Mouse (Mus musculus) limb, embryonic 13.5 days (tissue): ENCODE measurements around the gene Vmn1r126. TPM values are rescaled to one million over a fixed set of nuclear protein-coding genes. Genes with fewer than 3 reads are reported as not detected.
"Not testable (repeated sequence)": the region's sequence is repeated elsewhere in the genome, so short reads cannot be mapped to it uniquely, and the experiment has no call there.

Source experiments
- ATAC-seq: fragments of 200-750 bp; cut with Nextera tagmentation; 2 replicates; pipeline ENCODE4 v1.8.0; 2017; ENCODE audit warnings: low read depth, moderate number of reproducible peaks, moderate TSS enrichment; ENCODE audit not compliant: low FRiP score
- H3K27ac ChIP-seq: fragments of 300-500 bp; sonication (generic); 2 replicates; pipeline ENCODE4 v1.5.1; 2015; ENCODE audit warnings: inconsistent platforms, mild to moderate bottlenecking, moderate library complexity
- H3K27me3 ChIP-seq: fragments of 300-500 bp; sonication (generic); 2 replicates; pipeline ENCODE4 v1.6.1; 2015; ENCODE audit warnings: mild to moderate bottlenecking, inconsistent platforms
- H3K36me3 ChIP-seq: fragments of 300-500 bp; sonication (generic); 2 replicates; pipeline ENCODE4 v1.6.1; 2015; ENCODE audit warnings: inconsistent platforms, mild to moderate bottlenecking, moderate library complexity
- H3K4me1 ChIP-seq: fragments of 300-500 bp; sonication (generic); 2 replicates; pipeline ENCODE4 v1.6.1; 2015; ENCODE audit warnings: inconsistent platforms
- H3K4me2 ChIP-seq: fragments of 300-500 bp; sonication (generic); replicated peaks from 2 replicates; pipeline ENCODE4 v1.6.1; 2015; ENCODE audit warnings: inconsistent platforms, mild to moderate bottlenecking, moderate library complexity
- H3K4me3 ChIP-seq: fragments of 300-500 bp; sonication (generic); 2 replicates; pipeline ENCODE4 v1.5.1; 2015; ENCODE audit warnings: moderate library complexity, mild to moderate bottlenecking, inconsistent platforms
- H3K9ac ChIP-seq: fragments of 300-500 bp; sonication (generic); 2 replicates; pipeline ENCODE4 v1.6.1; 2015; ENCODE audit warnings: mild to moderate bottlenecking, inconsistent platforms
- H3K9me3 ChIP-seq: fragments of 300-500 bp; sonication (generic); 2 replicates; pipeline ENCODE4 v1.6.1; 2016; ENCODE audit warnings: inconsistent platforms
- WGBS: fragments of 180-500 bp; shearing (Covaris S2); methylation state at CpG from one replicate; pipeline ENCODE4 v1.1.7; 2015; 5-methylcytosine and 5-hydroxymethylcytosine counted together
- polyA plus RNA-seq: library from polyadenylated mRNA; unstranded; fragments of >200 nt; fragmentation: Nextera tagmentation; extraction: Ambion mirVana; gene quantifications from 2 replicates; pipeline ENCODE4 v1.2.1, GENCODE M21; 2015

Gene Vmn1r126
- not detected in 2 replicates for polyA plus RNA-seq

DNA sequence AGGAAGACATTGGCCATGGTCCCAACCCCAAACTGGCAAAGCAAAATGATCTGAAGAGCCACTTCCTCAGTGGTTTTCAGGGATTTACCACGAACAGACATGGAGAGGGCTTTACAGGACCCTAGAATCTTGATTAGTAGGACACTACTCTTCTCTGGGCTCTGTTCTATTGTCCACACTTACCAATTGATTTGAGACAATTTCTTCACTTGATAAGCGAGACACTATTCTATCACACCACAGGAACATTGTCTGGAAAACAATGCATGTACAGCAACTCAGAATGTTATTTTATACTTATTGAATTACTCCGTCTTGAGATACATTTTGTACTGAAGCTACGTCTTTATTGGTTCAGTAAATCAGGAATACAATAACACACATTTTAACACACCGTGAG is at the start of gene Vmn1r126:
Gene Vmn1r126 (minus strand): TSS at position 101 of the 400 bp plus-strand sequence.
- not testable (repeated sequence) for H3K4me3 ChIP-seq, H3K36me3 ChIP-seq, H3K4me2 ChIP-seq, H3K9ac ChIP-seq, ATAC-seq, H3K27me3 ChIP-seq, H3K27ac ChIP-seq, H3K9me3 ChIP-seq, H3K4me1 ChIP-seq
- WGBS, result no CpG with 5 or more reads among the region's 5 CpGs

DNA sequence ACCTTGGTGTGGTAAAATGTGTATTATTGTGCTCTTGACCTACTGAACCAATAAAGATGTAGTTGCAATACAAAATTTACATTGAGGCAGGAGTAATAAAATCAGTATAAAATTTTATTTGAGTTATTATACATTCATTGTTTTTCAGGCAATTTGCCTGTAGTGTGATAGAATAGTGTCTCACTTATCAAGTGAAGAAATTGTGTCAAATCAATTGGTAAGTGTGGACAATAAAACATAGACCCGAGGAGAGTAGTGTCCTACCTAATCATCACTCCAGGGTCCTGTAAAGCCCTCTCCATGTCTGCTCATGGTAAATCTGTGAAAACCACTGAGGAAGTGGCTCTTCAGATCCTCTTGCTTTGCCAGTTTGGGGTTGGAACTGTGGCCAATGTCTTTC is 47.8 kb upstream of the Vmn1r126 start, which contains the start of gene Vmn1r128:
Gene Vmn1r128 (plus strand): TSS at position 301 of the 400 bp plus-strand sequence.
- not testable (repeated sequence) for H3K4me1 ChIP-seq, H3K36me3 ChIP-seq, ATAC-seq, H3K9ac ChIP-seq, H3K27ac ChIP-seq, H3K4me2 ChIP-seq, H3K9me3 ChIP-seq, H3K4me3 ChIP-seq, H3K27me3 ChIP-seq
- WGBS, result 71% methylated on average over 1 of the region's 1 CpGs

DNA sequence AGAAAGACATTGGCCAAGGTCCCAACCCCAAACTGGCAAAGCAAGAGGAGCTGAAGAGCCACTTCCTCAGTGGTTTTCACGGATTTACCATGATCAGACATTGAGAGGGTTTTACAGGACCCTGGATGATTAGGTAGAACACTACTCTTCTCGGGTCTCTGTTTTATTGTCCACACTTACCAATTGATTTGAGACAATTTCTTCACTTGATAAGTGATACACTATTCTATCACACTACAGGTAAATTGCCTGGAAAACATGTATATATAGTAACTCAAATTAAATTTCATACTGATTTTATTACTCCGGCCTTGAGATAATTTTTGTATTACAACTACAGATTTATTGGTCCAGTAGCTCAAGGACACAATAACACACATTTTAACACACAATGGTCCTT is 18.5 kb upstream of the Vmn1r126 start, which contains the start of gene Vmn1r127:
Gene Vmn1r127 (minus strand): TSS at position 101 of the 400 bp plus-strand sequence.
- ATAC-seq, H3K4me2 ChIP-seq, H3K9ac ChIP-seq, H3K4me1 ChIP-seq, H3K27ac ChIP-seq, H3K9me3 ChIP-seq, H3K4me3 ChIP-seq, H3K27me3 ChIP-seq, H3K36me3 ChIP-seq: not testable (repeated sequence)
- no CpG with 5 or more reads among the region's 3 CpGs for WGBS

DNA sequence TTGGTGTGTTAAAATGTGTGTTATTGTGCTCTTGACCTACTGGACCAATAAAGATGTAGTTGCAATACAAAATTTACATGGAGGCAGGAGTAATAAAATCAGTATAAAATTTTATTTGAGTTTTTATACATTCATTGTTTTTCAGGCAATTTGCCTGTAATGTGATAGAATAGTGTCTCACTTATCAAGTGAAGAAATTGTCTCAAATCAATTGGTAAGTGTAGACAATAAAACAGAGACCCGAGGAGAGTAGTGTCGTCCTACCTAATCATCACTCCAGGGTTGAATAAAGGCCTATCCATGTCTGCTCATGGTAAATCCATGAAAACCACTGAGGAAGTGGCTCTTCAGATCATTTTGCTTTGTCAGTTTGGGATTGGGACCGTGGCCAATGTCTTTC is 29.4 kb downstream of the Vmn1r126 start, which contains the start of gene Vmn1r125:
Gene Vmn1r125 (plus strand): TSS at position 301 of the 400 bp plus-strand sequence.
- H3K4me1 ChIP-seq, H3K9me3 ChIP-seq, H3K27me3 ChIP-seq, H3K4me3 ChIP-seq, H3K4me2 ChIP-seq, H3K27ac ChIP-seq, H3K36me3 ChIP-seq, H3K9ac ChIP-seq, ATAC-seq: not testable (repeated sequence)
- 65% methylated on average over 3 of the region's 3 CpGs for WGBS

DNA sequence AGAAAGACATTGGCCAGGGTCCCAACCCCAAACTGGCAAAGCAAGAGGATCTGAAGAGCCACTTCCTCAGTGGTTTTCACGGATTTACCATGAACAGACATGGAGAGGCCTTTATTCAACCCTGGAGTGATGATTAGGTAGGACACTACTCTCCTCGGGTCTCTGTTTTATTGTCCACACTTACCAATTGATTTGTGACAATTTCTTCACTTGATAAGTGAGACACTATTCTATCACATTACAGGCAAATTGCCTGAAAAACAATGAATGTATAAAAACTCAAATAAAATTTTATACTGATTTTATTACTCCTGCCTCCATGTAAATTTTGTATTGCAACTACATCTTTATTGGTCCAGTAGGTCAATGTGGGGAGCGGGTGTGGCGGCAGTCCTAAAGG is 40.8 kb downstream of the Vmn1r126 start, which contains the start of gene Vmn1r124:
Gene Vmn1r124 (minus strand): TSS at position 101 of the 400 bp plus-strand sequence.
- not testable (repeated sequence) for H3K4me3 ChIP-seq, H3K36me3 ChIP-seq, H3K9ac ChIP-seq, H3K27me3 ChIP-seq, H3K4me1 ChIP-seq, H3K27ac ChIP-seq, ATAC-seq, H3K4me2 ChIP-seq, H3K9me3 ChIP-seq
- WGBS, result 69% methylated on average over 4 of the region's 4 CpGs

Other genes with a start within 250 kb of the Vmn1r126 start
- gene Vmn1r120, start 247.7 kb downstream of the Vmn1r126 start, polyA plus RNA-seq, result not detected in 2 replicates
- gene Vmn1r121, start 203.0 kb downstream of the Vmn1r126 start, polyA plus RNA-seq, result not detected in 2 replicates
- gene Vmn1r122, start 167.3 kb downstream of the Vmn1r126 start, polyA plus RNA-seq, result not detected in 2 replicates
- gene Vmn1r123, start 139.3 kb downstream of the Vmn1r126 start, polyA plus RNA-seq, result not detected in 2 replicates
- not detected in 2 replicates for gene Gm5157, start 111.0 kb downstream of the Vmn1r126 start, polyA plus RNA-seq
- gene Vmn1r124, start 40.9 kb downstream of the Vmn1r126 start, polyA plus RNA-seq, result not detected in 2 replicates
- gene Vmn1r125, start 29.3 kb downstream of the Vmn1r126 start, polyA plus RNA-seq, result not detected in 2 replicates
- not detected in 2 replicates for gene Vmn1r127, start 18.4 kb upstream of the Vmn1r126 start, polyA plus RNA-seq
- not detected in 2 replicates for gene Vmn1r128, start 47.9 kb upstream of the Vmn1r126 start, polyA plus RNA-seq
- gene Vmn1r129, start 59.8 kb upstream of the Vmn1r126 start, polyA plus RNA-seq, result not detected in 2 replicates
- not detected in 2 replicates for gene Gm6882, start 131.3 kb upstream of the Vmn1r126 start, polyA plus RNA-seq
- gene Vmn1r130, start 210.3 kb upstream of the Vmn1r126 start, polyA plus RNA-seq, result not detected in 2 replicates
- gene Vmn1r131, start 244.6 kb upstream of the Vmn1r126 start, polyA plus RNA-seq, result not detected in 2 replicates